Mouse (Mus musculus): ENCODE data around the gene Olfr1090.

Gene Olfr1090

DNA sequence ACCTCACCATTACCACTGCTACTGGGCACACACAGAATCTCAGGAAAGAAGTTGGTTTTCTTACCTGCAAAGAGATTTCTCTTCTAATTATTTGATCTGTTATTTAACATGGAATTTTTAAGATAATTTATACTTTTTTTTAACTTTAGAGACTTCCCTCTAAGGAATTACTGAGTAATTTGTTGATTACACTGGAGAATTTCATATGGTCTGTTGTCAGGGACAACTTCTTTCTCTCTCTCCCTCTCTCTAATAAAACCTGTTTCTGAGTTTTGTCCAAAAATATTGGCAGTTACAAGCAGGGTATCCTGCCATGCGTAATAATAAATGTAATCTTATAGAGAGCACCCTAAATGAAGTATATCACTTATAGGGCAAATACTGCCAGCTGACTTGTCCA lies at the start of gene Olfr1090:
Gene Olfr1090 (minus strand): TSS at position 101 of the 400 bp plus-strand sequence.
- no peak for DNase-seq (ENCODE audit: low read depth)

GRCm38 (mm10) chr2:86782179-86782578 lies 23.4 kb upstream of the Olfr1090 start, which contains the start of gene Olfr1093:
TSS of gene Olfr1093 (plus strand) at chr2:86782479.
- DNase-seq (ENCODE audit: low read depth), result no peak

DNA sequence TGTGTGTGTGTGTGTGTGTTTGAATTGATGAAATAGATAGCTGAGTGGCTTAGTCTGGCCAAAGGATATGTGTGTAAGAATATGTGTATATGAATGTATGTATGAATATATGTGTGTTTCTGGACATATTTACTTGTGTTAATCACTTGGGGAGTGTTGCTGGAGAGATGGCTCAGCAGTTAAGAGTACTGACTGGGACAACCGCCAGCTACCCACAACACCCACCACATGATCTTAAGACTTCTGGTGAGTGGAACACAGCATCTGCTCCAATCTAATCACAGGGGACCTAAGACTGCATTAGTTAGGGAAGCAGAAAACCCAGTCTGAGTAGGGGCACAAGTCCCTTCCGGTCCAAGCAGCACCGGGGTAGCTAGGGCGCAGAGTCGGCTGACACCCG lies 2.3 kb upstream of the Olfr1090 start:
- DNase-seq (ENCODE audit: low read depth), result no peak

- DNase-seq (ENCODE audit: low read depth), result no peak
Measured at GRCm38 (mm10) chr2:86733601-86734000, 25.2 kb downstream of the Olfr1090 start, which contains the start of gene Olfr1089. TSS of gene Olfr1089 (minus strand) at chr2:86733701.
